Mouse (Mus musculus) right cerebral cortex, postnatal 10 days (tissue): ENCODE measurements at regions not wholly inside any gene's neighbourhood (a gene's known extent, or its start where the extent isn't known, plus 50 kb on each side); places are given as distances from the start of the nearest gene placed in this dataset.

ENCODE experiments used
- DNase-seq, 2 experiments: peaks; one replicate each; pipeline ENCODE4 v3.0.0; 2021; ENCODE audit warnings: low spot score in 2 of 2

DNA sequence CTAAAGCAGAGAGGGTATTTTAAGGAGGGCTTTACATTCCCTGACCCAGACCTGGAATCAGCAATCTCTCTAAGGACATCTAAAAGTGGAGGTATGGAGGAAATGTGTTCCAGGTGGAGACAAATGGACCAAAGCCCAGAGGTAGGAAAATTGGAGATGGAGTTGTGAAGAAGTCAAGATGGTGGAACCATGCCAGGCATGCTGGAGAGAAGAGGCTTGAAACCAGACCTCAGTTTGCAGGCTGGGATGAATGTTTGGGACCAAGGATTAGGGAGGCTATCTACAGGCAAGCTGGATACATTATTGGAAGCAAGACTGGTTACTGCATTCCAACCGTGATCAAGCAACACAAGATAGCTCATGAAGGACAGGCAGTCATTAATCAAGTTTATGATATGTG lies 88.3 kb upstream of the Nckap5 start:
- DNase-seq, result no peak

DNA sequence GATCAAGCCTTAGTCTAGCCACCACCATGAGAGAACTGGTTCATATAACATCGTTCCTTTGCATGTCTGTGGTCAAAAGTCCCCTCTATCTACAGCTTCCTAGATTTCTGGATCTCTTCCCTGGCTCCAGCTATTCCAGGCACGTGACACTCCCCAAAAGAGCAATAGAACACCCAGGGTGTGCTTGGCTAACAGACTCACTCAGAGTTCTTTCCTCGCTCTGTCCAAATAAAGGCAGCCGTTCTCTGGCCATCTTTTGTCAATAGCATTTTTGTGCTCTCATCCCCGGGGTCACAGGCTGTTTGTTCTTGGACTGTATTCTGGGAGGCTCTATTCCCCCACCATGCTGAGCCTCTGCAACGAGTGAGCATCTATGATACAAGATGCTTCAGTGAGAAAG lies 87.3 kb upstream of the Nckap5 start:
- no peak for DNase-seq

DNA sequence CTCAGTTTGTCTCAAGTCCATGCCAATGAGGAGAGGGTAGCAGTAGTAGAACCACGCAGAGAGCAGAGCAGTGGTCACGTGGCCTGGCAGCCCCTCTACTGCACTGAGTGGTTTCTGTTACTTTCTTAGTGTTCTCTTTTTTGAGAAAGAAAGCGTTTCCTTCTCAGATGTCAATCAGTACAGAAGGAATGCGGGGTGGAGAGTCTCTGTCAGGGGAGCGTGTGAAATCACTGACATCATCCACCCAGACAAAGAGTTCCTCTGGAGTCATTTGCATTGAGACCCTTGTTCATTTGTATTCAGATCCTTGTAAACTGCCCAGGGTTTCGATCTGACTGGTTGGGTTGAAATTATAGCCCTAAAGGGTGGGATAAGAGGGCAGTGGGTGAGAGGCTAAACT lies 85.8 kb upstream of the Nckap5 start:
- DNase-seq, result no peak

DNA sequence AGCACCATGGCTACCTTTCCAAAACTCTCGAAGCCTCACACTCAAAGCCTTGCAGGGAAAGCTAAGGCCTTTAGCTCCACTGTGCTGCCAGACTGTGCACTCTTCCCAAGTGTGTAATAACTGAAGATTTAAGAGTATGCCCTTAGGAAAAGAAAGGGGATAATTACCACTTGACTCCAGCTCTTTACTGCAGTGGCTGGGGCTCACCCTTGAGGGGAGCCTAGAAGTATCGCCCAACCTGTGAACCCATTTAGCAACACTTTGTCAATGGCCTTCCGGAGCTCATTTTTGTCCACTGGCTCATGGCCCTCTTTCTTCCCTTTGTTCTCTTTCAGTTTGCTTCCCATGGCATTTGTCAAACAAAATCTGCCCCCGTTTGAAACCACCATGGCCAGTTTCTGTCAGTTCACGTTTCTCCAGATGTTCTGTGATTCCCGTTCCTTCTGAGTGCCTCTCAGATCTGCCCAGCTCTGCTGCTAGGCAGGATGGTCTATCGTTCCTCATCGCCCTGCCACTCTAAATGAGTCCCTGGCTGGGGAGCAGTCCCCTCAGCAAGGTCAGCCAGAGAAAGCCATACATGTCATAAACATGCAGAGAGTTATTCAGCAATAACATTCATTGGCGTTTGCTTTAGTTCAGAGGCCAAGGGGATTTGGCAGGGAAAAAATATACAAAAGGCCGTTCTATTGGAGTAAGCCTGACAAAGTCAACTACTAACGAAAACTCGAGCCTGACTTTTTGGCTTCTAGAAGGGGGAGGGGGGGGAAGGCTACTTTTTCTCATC lies 80.9 kb upstream of the Nckap5 start:
- no peak for DNase-seq

DNA sequence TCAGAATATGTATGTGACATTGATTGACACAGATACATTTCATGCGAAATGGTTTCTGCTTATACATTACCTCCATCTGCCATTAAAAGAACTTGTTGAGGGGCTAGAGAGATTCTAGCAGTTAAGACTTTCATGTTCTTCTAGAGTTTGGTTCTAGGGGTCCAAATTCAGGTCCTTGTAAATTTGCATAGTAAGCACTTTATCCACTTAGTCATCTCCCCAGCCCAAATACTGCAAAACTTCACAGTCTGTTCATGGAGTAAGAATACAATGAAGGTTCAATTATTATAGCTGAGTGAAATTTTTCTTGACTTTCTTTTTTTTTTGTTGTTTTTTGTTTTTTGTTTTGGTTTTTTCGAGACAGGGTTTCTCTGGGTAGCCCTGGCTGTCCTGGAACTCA lies 76.8 kb upstream of the Nckap5 start:
- no peak for DNase-seq

DNA sequence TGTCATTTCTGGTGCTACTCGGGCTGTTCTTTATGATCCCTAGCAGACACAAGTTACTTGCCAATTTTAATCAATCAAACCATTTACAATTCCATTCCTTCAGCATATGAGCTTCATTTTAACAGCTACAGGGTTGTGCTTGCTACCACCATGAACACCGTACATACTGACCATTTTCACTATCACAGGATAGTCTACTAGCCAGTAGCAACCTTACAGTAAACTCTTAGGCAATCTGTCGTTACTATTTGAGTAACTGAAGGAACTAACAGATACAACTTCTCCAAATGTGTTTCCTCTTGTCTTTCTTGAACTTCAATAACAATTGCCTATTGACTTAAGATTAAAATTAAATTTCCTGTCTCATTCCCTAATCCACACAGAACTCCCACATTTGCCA lies 67.9 kb upstream of the Nckap5 start:
- DNase-seq, result no peak

DNA sequence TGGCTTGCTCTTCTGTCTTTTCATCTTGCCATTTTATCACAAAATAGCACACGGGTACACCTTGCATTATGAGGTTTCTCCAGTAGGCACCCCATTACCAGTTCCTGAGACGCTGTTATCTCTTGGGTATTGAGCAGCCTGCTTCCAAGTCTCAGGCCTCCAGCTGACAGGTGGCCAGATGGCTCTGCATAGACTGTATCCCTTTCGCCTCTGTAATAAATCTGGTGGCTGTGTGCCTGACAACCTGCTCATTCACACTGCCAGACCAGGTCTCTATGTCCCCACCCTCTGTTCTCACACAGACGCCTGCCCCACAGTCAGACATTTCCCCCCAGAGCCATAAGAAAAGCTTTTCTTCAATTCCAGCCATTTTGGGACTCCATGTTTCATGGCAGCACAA lies 66.3 kb upstream of the Nckap5 start:
- DNase-seq, result no peak

DNA sequence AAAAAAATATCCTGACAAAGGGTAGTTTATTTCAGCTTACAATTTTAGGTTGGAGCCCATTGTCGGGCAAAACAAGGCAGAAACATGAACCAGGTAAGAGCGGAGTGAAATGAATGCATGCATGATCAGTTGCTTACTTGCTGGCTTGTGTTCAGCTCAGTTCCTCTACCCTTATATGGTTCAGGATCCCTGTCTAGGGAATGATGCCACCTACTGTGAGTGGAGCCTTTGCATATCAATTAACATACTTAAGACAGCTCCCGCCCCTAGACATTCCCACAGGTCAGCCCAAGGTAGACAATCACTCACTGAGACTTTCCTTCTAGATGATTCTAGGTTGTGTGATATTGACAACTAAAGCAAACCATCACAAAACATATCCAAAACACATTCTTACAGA lies 50.2 kb upstream of the Nckap5 start:
- no peak for DNase-seq
